Mouse (Mus musculus): ENCODE data around the gene 6430628N08Rik.

- TF ChIP-seq CTCF (conservative IDR thresholded peaks at IDR 0.05; ENCODE audit: insufficient read depth, insufficient read length, low read depth, low read length), result no peak
- no peak for TF ChIP-seq POLR2A (IDR thresholded peaks at IDR 0.05; ENCODE audit: low read depth, low read length)
Observed at GRCm38 (mm10) chr4:115890553-115890952, at the start of gene 6430628N08Rik.

Measured in kidney, adult 2 months (tissue).